Mouse (Mus musculus) spleen, adult 2 months (tissue): ENCODE results near the gene Hivep3.

Source experiments
- CTCF ChIP-seq: fragments of 200-500 bp; IDR thresholded peaks from 2 replicates; pipeline ENCODE4 v1.5.1; 2011; ENCODE audit warnings: mild to moderate bottlenecking, inconsistent platforms; ENCODE audit not compliant: insufficient read depth, insufficient read length, insufficient replicate concordance; ENCODE audit errors: extremely low read depth
- POLR2A ChIP-seq: fragments of 200-500 bp; IDR thresholded peaks from 2 replicates; pipeline ENCODE4 v1.6.1; 2011; ENCODE audit warnings: low read depth, low read length, inconsistent platforms

- TF ChIP-seq POLR2A (no peak), CTCF (no peak)
These were observed 95.4 kb downstream of the Hivep3 start for GRCm38 (mm10) chr4:119828996-119829395.
